Mouse (Mus musculus): ENCODE data around the gene Eipr1.

Gene Eipr1

DNA sequence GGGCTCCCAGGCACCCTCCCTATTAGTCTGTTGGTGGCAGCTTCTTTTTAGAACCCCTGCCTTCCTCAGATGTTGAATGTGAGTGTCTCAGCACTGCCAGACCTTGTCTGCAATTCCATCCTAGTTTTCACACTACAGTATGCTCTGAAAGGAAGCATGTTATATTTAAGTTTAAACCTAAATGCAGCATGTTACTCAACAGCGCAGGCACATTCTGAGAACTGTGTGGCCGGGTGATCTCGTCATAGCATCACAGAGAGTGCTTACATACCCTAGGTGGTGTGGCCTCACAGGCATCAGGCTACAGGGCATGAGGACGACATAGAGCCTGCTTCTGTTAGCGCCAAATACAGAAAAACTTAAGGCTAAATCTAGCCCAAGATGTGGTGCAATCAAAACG is 24.0 kb downstream of the Eipr1 start:
- in situ Hi-C loops (cut with MboI), result no loop called here

DNA sequence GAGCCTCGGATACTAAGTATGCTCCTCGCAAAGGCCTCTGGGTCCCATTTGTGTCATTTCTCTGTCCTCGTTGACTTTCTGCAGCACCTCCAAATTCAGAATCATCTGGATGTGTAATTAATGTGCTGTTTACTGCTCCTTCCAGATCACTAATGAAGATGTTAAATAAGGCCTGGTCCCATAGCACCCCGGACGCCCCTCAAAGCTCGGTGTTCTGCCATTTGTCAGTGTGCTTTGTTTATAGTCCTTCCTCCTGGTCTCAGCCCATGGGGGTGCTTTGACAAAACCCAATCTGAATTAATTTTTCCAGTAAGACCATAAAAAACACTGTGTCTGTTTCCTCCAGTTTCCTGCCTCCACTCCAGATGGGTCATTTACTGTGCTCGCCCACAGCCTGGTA is 28.6 kb downstream of the Eipr1 start:
- in situ Hi-C loops (cut with MboI), result no loop called here

DNA sequence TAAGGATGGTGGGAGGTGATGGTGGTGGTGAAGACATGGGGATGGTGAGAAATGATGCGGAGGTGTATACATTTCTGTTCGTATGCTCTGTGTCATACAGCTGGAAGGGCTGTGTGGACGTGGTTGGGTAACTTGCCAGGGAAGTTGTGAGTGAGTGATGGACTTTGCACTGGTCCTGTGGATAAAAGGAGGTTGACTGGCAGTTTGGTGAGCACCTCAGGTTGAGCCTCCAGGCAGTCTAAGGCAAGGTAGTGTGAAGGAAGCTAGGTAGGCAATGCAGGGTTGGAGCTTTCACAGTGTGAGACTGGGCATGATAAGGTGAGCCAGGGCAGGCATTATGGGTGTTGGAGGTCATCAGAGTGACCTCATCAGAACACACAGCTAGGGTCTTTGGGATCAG is 31.0 kb downstream of the Eipr1 start:
- in situ Hi-C loops (cut with MboI), result no loop called here

DNA sequence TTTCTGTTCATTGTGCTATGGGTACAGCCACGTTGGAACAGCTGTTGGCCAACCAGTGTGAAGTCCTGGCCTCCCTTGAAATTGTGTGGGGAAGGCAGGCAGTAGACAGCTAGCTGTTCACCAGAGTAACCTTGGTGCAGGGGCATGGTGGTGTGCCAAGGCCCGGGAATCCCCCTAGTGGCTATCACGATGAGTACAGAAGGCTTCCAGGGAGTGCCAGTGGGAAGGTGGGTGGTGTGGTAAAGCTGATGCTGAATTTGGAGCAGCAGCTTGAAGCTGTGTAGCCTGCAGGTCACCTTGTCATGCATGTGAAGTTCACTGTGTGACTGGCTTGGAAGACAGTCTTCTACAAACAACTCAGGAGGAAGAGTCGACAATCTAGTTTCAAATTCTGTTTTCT is 32.8 kb downstream of the Eipr1 start:
- in situ Hi-C loops (cut with MboI), result no loop called here

DNA sequence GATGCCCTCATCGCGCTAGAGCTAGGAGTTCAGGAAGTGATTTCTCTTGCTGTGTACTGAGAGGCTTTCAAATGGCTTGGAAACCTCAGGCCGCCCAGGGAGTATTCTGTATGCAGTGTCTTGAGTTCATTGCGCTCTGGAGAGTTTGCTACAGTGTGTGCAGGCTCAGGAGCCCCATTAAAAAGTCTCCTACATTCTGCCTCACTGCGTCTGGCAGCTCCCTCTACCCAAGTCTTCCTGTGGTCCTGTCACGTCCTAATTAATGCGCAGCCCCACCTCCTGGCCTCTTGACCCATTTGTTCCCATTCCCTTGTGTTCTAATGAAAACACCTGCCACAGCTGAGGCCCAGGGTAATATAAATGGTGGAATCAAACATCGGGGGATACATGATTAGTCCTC is 33.3 kb downstream of the Eipr1 start:
- in situ Hi-C loops (cut with MboI), result no loop called here

DNA sequence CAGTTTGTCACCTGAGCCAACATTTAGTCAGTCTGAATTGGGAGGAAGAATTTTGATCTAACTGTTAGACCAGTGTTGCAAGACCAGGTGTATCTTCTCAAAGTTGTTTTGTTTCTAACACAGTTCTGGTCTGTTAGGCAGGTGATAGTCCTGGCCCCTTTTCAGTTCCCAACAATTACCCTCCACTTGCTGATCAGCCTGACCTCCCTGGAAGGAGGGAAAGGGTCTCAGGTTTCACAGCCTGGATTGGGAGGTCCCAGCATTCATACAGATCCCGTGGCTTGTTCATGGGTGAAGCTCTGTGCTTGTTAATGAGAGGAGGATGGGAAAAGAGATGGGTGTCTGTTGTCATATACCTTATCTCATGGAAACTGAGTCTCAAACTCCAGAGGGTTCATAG is 33.7 kb downstream of the Eipr1 start:
- in situ Hi-C loops (cut with MboI), result no loop called here

DNA sequence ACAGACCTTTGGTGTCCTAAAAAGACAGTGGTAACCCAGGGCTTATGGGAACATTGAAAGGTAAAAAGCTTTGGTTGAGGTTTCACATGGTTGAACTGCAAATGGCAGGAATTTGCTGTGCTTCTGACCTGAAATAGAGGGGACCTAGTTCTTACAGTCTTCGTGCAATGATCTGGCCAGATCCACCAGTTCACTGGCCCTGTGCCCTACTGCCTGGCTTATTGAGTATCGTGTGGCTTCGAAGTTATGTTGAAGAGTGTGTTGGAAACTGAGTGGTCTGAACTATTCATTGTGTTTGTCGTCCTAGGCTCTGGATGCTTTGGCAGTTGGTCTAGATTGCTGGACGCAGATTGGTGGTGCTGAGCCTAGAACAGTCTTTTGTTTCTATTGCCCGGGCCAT is 34.7 kb downstream of the Eipr1 start:
- in situ Hi-C loops (cut with MboI), result no loop called here

DNA sequence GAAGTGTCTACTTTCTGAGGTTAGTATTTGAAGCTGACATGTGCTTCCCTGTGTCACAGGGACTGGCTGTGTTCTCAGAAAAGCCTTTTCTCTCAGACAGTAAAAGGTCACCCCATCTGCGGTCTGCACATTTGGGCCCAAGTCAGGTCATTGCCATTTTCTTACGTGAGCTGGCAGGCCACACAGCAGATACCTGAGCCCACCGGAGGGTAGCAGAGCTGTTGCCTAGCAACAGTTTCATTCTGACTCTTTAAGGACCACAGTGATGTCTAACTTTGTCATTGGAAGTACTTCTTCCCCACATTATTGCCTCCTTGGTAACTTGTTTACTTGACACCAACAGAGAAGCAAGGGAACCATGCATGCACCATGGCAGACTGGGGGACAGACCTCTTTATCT is 41.0 kb downstream of the Eipr1 start:
- in situ Hi-C loops (cut with MboI), result no loop called here

DNA sequence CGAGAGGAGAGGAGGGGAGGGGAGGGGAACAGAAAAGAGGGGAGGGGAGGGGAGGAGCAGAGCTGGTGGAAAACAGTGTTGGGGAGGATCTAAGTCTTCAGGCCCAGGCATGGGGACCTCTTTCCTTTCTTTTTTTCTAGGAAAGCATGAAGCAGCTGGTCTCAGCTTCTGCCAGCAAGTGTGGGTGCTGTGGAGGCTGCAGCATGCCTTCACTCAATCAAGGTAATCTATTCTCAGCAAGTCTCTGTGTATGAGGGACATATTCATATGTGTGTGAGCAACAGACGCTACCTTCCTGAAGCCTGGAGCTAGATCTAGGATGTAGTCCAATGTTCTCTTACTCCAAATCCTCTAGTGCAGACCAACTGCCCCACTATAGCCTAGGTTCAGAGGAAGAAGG is 42.1 kb downstream of the Eipr1 start:
- in situ Hi-C loops (cut with MboI), result no loop called here

DNA sequence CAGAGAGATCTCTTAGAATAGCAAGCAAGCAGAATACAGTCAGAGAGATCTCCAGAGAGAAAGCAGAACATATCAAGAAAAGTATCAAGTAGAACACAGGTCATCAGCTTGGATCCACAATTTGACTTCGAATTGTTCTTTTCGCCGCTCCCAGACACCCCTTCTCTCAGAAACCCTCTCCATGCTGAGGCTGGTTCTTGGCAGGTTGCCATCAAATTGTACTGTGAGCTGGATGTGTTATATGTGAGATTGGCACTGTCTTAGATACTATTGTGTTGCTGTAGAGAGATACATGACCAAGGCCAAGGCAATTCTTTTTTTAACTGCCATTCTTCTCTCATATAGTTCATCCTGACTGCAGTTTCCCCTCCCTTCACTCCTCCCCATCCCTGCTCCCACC is 43.4 kb downstream of the Eipr1 start:
- in situ Hi-C loops (cut with MboI), result no loop called here

DNA sequence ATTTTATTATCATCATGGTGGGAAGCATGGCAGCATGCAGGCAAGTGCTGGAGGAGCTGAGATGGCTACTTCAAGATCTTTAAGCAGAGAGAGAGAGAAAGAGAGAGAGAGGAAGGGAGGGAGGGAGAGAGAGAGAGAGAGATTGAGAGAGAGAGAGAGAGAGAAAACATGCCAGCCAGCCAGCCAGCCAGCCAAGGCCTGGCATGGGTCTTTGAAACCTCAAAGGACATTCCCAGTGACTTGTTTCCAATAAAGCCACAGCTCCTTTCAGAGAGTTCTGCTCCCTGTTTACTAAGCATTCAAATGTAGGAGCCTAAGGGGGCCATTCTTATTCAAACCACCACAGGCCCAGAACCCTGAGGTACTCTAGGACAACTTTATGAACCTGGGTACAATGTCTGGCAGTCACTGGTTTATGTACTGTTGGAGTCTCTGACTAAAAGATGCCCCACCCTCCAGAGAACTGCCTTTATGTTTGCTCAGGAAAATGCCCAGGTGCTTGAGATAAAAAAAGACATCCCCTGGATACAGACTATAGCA is 45.3 kb downstream of the Eipr1 start:
- in situ Hi-C loops (cut with MboI), result no loop called here

DNA sequence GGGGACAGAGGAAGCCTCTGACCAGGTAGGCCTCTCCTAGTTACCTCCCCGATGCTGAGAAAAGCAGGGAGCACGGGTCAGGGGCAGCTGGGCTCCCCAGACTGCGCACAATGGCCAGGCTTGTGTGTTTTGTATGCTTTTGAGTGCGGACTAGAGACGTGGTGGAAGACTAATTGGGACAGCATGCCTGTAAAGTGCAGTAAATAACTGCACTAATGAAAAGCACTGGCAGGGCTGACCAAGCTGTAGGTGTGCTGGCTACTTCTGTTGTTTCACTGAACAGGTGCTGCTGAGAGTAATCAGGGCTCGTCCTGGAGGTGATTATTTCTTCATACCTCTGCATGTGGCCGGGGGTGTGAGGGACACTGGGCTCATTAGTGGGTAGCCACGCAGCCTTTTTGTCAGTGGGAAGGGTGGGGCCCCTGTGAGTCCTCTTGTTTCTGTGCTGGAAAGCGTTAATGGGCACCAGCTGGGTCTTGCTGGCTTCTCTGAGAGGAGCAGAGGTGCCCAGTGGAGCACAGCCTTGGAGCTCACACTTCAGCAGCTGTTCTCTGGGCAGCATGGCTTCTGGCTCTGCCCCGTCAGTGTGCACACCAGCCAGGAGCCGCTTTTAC is 48.3 kb downstream of the Eipr1 start:
- in situ Hi-C loops (cut with MboI), result no loop called here

DNA sequence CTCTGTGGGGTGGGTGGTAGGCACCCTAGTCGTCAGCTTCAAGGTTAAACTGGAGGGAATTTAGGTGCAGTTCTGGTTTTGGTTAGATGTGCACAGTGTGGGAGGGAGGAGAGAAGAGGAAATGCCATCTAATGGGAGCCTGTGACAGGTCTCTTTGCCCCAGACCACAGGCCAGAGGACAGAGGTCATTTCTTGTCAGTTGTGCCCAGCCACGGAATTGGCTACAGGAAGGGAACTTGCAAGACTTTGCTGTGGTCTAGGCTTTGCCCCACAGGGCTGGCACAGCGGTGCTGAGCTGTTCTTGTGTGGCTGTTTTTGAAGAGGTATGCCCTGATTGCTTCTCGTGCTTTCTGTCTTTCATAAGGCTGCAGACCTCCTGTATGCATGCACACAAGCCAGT is 48.8 kb downstream of the Eipr1 start:
- in situ Hi-C loops (cut with MboI), result no loop called here

DNA sequence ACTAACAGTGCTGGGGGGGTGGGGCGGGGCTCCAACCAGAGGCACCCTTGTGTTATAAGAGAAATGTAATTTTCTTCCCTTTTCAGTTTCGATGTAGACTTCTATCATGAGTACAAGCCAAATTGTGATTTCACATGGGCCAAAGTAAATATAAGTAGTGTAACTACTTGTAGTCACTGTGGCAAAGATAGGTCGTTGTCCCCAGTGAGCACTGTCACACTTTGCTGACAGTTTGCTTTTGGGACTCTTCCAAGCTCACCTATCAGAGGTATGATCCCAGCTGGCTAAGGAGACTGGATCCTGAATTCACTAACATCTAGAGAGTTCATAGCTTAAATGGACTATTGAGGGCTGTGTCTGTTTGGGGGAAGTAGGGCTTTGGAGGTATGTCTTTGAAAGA is 49.3 kb downstream of the Eipr1 start:
- in situ Hi-C loops (cut with MboI), result no loop called here

DNA sequence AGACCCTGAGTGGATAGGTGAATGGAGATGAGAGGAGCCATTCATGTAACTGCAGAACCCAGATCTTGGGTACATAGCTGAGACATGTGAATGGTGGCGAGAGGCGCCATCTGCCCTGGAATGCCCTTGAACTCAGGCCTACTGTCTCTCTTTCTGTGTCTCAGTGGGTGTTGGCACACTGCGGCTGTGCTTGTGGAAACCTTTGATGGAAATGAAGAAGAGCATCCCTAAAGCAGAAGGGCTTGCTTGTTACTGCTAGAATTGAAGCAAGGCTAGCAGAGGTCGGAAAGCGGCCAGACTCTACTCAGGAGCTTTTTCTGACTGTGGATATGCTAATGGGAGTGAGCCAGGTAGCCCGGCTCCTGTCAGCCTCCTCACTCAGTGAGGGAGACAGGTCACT is 50.1 kb downstream of the Eipr1 start:
- in situ Hi-C loops (cut with MboI), result no loop called here

DNA sequence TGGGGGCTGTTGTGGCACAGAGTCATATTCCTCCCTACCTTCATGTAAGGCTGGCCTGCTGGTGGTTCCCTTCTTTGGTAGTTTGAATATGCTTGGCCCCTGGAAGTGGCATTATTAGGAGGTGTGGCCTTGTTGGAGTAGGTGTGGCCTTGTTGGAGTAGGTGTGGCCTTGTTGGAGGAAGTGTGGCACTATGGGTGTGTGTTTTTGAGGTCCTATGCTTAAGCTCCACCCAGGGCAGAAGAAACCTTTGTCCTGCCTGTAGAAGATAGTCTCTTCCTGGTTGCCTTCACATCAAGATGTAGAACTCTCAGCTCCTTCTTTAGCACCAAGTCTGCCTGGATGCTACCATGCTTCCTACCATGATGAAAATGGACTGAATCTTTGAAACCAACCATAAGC is 51.4 kb downstream of the Eipr1 start:
- in situ Hi-C loops (cut with MboI), result no loop called here

DNA sequence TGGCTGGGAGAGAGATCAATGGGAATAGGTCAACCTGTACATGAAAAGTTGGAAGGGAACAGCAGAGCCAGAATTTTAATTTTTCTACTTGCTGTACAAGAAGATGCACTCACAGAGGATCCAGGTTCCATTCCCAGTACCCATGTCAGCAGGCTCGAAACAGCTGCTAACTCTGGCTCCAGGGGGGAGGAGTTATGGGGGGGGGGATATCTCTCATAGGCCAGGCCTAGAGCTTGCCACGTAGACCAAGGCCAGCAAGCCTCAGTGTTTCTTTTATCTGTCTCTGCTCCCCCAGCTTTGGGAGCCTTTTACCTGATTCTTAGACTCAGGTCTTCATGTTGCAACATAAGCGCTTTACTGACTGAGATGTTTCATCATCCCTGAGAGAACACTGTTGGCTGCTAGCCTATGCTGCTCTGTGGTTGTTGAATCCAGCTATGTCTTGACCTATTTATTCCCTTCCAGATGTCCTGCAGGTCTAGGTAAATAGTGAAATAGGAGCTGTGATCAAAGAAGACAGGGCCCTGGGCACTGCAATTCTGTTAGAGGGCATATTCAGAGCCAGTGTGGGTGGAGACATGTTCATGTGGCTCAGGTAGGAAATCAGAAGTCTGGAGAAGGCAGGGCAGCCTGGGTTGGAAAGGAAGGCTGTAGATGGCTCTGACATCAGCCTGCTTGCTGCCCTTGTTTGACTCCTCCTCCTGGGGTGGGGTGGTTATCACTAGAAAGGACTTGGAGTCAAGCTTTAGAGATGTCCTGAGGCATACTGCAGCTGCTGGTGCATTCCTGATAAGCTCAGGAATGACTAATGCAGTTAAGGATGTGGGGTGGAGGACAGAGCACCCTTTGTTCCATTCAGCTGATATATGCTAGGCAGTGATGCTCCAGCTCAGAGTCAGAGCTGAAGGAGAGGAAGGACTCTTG is 53.2 kb downstream of the Eipr1 start:
- in situ Hi-C loops (cut with MboI), result no loop called here

DNA sequence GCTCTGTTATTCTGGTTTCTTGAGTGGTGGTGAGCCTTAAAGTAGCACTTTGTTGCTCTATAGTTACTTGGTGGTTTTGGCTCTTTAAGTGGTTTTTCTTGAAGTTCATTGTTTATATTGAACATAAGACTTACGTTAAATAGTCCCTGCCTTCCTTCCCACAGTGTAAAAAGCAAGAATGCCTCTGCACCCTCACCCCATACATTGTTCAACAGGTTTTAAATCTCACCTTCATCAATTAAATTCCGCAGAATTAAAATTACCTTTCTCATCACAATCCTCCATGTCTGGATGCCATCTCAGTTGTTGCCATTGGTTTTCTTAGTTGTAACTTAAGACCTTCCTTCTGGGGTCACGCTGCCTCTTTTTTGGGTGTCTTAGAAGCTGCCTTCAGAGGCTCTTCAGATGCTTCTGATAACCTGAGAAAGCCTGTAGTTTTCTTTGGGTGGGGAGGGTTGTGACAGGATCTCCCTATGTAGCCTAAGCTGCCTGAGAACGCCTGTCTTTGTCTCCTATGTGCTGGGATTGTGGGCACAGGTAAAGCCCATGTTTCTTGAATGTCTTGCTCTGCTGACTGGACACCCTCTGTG is 57.3 kb downstream of the Eipr1 start:
- in situ Hi-C loops (cut with MboI), result no loop called here

DNA sequence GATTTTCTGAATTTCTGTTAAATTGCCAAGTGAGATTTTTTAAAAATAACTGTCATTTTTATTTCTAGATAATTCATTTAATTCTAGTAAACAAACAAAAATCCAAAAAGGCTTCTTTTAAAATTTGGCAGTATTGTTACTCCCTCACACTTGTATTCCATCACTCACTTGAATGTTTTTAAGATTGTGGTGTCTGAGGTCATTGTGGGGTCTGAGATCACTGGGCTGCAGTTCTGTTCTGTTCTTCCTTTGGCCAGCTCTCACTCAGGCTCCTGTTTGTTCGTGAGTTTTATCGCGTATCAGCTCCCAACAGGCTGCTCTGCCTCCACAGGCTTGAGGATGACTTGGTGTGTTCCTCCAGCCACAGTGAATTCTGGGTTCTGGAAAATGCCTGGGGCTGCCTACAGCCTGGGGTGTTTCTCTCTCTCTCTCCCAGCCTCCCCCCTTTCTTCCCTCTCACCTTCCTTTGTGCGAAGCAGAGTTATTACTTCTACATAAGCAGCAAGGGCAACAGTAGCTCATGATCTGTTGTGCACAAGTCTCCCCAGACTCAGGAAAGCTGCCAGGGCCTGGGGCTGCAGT is 58.2 kb downstream of the Eipr1 start:
- in situ Hi-C loops (cut with MboI), result no loop called here

DNA sequence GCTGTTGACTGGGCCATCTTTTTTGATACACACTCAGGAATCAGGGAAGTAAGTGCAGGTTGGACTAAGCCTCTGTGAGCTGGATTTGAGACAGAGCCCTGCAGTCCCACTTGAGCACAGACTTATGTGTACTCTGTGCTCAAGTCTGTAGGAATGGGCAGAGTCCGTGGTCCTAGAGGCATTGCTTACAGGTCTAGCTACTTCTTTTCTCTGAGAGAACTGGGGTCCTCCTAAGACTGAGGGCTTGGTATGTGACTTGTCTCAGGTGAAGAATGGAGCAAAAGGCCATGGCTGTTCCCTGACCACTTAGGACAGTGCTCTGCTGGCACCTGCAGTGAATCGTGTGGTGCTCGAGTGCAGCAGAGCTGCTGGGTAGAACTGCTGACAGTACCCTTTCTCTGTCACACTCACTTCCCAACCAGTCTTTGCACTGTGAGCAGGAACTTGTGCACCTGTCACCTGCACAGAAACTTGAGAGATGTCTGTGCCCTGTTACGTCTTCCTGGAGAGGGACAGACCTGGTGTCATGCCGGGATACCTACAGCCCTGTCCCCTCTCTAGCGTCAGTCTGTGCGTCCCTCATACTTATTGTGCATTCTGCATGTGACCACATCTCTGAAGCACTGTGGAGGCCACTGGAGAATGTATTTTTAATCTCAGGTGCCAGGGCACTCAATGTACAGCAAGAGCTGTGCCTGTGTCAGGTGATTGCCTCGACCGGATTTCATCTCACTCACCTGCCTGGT is 65.3 kb downstream of the Eipr1 start:
- in situ Hi-C loops (cut with MboI), result no loop called here

DNA sequence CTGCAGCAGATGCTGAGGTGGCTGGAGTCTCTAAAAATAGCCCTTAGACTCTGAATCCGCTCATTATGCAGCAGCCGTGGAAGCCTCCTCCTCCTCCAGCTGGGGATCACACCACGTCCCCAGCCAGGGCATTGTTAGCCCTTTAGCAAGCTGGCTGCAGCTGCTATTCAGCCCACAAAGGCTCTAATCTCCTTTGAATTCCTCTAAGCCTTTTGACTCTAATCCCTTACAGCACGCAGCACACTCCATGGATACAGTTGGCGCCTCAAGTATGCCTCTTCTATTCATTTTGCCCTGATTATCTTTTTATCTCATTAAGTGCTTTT is 65.8 kb downstream of the Eipr1 start:
- in situ Hi-C loops (cut with MboI), result no loop called here

DNA sequence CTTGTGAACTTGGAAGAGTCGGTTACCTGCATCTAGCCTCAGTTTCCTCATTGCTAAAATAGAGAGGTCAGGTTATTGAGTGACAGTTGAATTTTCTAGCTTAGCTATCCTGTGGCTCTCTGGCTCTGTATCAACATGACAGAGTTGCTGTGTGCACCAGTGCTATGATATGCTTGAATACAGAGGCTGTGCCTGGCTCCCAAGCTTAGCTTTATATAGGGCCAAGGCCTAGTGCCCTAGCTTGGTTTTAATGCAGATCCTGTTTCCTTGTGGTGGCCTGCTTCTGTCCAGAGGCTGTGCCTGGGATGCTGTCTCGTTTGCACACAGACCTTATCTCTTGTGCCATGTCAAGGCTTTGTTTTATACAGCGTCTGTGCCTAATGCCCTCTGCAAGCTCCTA is 66.3 kb downstream of the Eipr1 start:
- in situ Hi-C loops (cut with MboI), result no loop called here
